Mouse (Mus musculus) mouse trophoblast stem cell (cell line): ENCODE results near the gene Susd4.

Experiments
- in situ Hi-C, 2 experiments: fragments of 300-500 bp; cut with MseI, MboI; formaldehyde crosslinking; loops; 2 replicates in 1 of 2; 3 replicates in 1 of 2; pipeline ENCODE4 v1.15.1; 2025

Susd4 gene

GRCm38 (mm10) chr1:182787030-182787429 lies 23.4 kb downstream of the Susd4 start:
- in situ Hi-C loops, result no loop called here

GRCm38 (mm10) chr1:182788896-182789295 lies 25.2 kb downstream of the Susd4 start:
- in situ Hi-C loops, result no loop called here

GRCm38 (mm10) chr1:182792521-182793071 lies 28.9 kb downstream of the Susd4 start:
- in situ Hi-C loops, result loop anchor here (5.0 to 10.0 kb wide), 2 partner anchors 230 to 238 kb away; no protein-coding TSS in a partner anchor

- in situ Hi-C loops, result loop anchor here (5.0 to 10.0 kb wide), 2 partner anchors 232 to 239 kb away; no protein-coding TSS in a partner anchor
These were observed 30.6 kb downstream of the Susd4 start for GRCm38 (mm10) chr1:182794221-182794620.

GRCm38 (mm10) chr1:182794628-182795027 lies 31.0 kb downstream of the Susd4 start:
- in situ Hi-C loops, result loop anchor here (5.0 to 10.0 kb wide), 2 partner anchors 232 to 240 kb away; no protein-coding TSS in a partner anchor

- in situ Hi-C loops, result loop anchor here in 1 of 2 experiments (10.0 kb wide), 1 partner anchor 242 kb away; no protein-coding TSS in a partner anchor
These were observed 33.4 kb downstream of the Susd4 start for GRCm38 (mm10) chr1:182797048-182797447.

- in situ Hi-C loops, result no loop called here
These were observed 37.9 kb downstream of the Susd4 start for GRCm38 (mm10) chr1:182801590-182801989.

- in situ Hi-C loops, result no loop called here
These were observed 39.2 kb downstream of the Susd4 start for GRCm38 (mm10) chr1:182802891-182803290.

- in situ Hi-C loops, result no loop called here
These were observed 50.3 kb downstream of the Susd4 start for GRCm38 (mm10) chr1:182813991-182814390.

GRCm38 (mm10) chr1:182814566-182814965 lies 50.9 kb downstream of the Susd4 start:
- in situ Hi-C loops, result no loop called here

- in situ Hi-C loops, result no loop called here
These were observed 53.4 kb downstream of the Susd4 start for GRCm38 (mm10) chr1:182817106-182817505.

GRCm38 (mm10) chr1:182817624-182818023 lies 54.0 kb downstream of the Susd4 start:
- in situ Hi-C loops, result no loop called here

- in situ Hi-C loops, result no loop called here
These were observed 55.3 kb downstream of the Susd4 start for GRCm38 (mm10) chr1:182818931-182819330.

GRCm38 (mm10) chr1:182822729-182823128 lies 59.1 kb downstream of the Susd4 start:
- in situ Hi-C loops, result no loop called here

- in situ Hi-C loops, result no loop called here
These were observed 60.2 kb downstream of the Susd4 start for GRCm38 (mm10) chr1:182823723-182824421.

GRCm38 (mm10) chr1:182826557-182826956 lies 62.9 kb downstream of the Susd4 start:
- in situ Hi-C loops, result no loop called here

GRCm38 (mm10) chr1:182838061-182838460 lies 74.4 kb downstream of the Susd4 start:
- in situ Hi-C loops, result no loop called here

- in situ Hi-C loops, result no loop called here
These were observed 75.8 kb downstream of the Susd4 start for GRCm38 (mm10) chr1:182839332-182839929.

- in situ Hi-C loops, result no loop called here
These were observed 76.4 kb downstream of the Susd4 start for GRCm38 (mm10) chr1:182840011-182840410.

GRCm38 (mm10) chr1:182840606-182841005 lies 76.9 kb downstream of the Susd4 start:
- in situ Hi-C loops, result no loop called here

GRCm38 (mm10) chr1:182849556-182849955 lies 85.9 kb downstream of the Susd4 start:
- in situ Hi-C loops, result no loop called here

GRCm38 (mm10) chr1:182850080-182850479 lies 86.4 kb downstream of the Susd4 start:
- in situ Hi-C loops, result no loop called here

GRCm38 (mm10) chr1:182852158-182852557 lies 88.5 kb downstream of the Susd4 start:
- in situ Hi-C loops, result no loop called here
